Mouse (Mus musculus): Measurements from ENCODE around the gene Nckap5. TPM values are rescaled to one million over a fixed set of nuclear protein-coding genes. Genes with fewer than 3 reads are reported as not detected.
"Not testable (repeated sequence)": the region's sequence is repeated elsewhere in the genome, so short reads cannot be mapped to it uniquely, and the experiment has no call there.

Gene Nckap5
- polyA plus RNA-seq, 1 experiment from 2014 or later, result 0.67 TPM

DNA sequence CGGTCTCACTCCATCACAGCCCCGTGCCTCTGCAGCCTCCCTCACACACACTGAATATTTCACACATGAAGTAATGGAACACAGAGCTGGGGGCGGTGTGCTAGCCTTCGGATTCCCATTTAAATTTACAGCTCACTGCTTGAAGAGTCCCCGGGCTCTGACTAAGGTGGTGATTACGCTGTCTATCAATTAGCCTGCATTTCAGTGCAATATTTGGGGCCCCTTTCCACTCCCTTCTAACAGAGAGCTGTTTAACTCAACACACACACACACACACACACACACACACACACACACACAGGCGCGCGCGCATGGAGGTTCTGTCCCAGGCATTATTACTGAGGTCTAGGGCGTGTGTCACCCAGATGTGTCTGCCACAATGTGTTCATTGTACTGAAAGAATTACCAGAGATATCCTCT lies 31.2 kb downstream of the Nckap5 start:
- H3K9ac ChIP-seq (ENCODE audit: low read depth, low read length), result no peak overlapping the region
- no peaks in the 10 kb centered on the region for H3K4me1 ChIP-seq (replicated peaks; ENCODE audit: control insufficient read depth, insufficient read depth, low read length)
- H3K27ac ChIP-seq (ENCODE audit: low read depth, low read length), result no peak overlapping the region
- H3K9me3 ChIP-seq (ENCODE audit: control insufficient read depth, low read length), result no peaks in the 10 kb centered on the region
- ATAC-seq (replicated peaks; ENCODE audit: low FRiP score), result no peak
- H3K4me3 ChIP-seq (ENCODE audit: low read depth, low read length), result no peak overlapping the region
- WGBS, result 75% methylated on average over 11 of the region's 11 CpGs
- H3K36me3 ChIP-seq (ENCODE audit: control insufficient read depth, insufficient read depth, low read length), result no peaks in the 10 kb centered on the region
- H3K27me3 ChIP-seq (replicated peaks; ENCODE audit: control insufficient read depth, insufficient read depth, low read length), result no peaks in the 10 kb centered on the region
- H3K4me2 ChIP-seq, result no peak overlapping the region
- no peak for DNase-seq (ENCODE audit: low spot score)

DNA sequence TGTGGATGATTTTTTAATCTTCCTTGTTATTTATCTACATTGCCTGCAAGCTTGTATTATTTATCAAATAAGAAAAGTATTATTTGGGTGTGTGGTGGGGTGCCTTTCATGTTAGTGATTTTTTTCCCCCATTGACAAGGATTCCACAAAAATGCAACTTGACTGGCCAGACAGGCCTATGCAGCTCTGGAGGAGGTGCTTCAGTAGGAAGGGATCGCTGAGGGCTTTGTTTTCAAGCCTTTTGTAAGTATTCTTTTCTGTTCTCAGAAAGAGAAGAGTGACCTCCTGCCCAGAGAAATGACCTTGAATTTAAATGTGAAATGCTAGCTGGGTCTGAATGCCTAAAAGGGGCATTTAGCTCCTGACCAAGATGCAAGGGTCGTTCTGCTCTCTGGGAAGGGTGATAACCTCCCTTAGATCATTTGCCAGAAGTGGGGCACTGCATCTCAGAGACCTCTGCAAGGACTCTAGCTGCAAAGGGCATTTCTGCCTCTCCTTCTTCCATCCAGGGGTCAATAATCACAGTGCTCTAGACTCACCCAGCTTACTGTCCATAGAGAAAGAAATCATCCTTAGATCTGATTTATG lies 50.2 kb downstream of the Nckap5 start:
- H3K4me1 ChIP-seq (replicated peaks; ENCODE audit: control insufficient read depth, insufficient read depth, low read length); H3K9ac ChIP-seq (ENCODE audit: low read depth, low read length); H3K27me3 ChIP-seq (replicated peaks; ENCODE audit: control insufficient read depth, insufficient read depth, low read length); H3K36me3 ChIP-seq (ENCODE audit: control insufficient read depth, insufficient read depth, low read length); ATAC-seq (replicated peaks; ENCODE audit: low FRiP score); H3K9me3 ChIP-seq (ENCODE audit: control insufficient read depth, low read length); DNase-seq (ENCODE audit: low spot score); H3K4me2 ChIP-seq; H3K4me3 ChIP-seq (ENCODE audit: low read depth, low read length); H3K27ac ChIP-seq (ENCODE audit: low read depth, low read length): not testable (repeated sequence)
- WGBS, result no CpG with 5 or more reads among the region's 2 CpGs

- not testable (repeated sequence) for H3K4me1 ChIP-seq (replicated peaks; ENCODE audit: control insufficient read depth, insufficient read depth, low read length); H3K9me3 ChIP-seq (ENCODE audit: control insufficient read depth, low read length); ATAC-seq (replicated peaks; ENCODE audit: low FRiP score); DNase-seq (ENCODE audit: low spot score); H3K27ac ChIP-seq (ENCODE audit: low read depth, low read length); H3K36me3 ChIP-seq (ENCODE audit: control insufficient read depth, insufficient read depth, low read length); H3K4me3 ChIP-seq (ENCODE audit: low read depth, low read length); H3K4me2 ChIP-seq; H3K27me3 ChIP-seq (replicated peaks; ENCODE audit: control insufficient read depth, insufficient read depth, low read length); H3K9ac ChIP-seq (ENCODE audit: low read depth, low read length)
- no CpG with 5 or more reads among the region's 6 CpGs for WGBS
These were observed 56.7 kb downstream of the Nckap5 start for GRCm38 (mm10) chr1:126773947-126774346.

- H3K9me3 ChIP-seq (ENCODE audit: control insufficient read depth, low read length), result no peaks in the 10 kb centered on the region
- no peaks in the 10 kb centered on the region for H3K27me3 ChIP-seq (replicated peaks; ENCODE audit: control insufficient read depth, insufficient read depth, low read length)
- 85% methylated on average over 1 of the region's 1 CpGs for WGBS
These were observed 63.6 kb downstream of the Nckap5 start for GRCm38 (mm10) chr1:126766971-126767370.

DNA sequence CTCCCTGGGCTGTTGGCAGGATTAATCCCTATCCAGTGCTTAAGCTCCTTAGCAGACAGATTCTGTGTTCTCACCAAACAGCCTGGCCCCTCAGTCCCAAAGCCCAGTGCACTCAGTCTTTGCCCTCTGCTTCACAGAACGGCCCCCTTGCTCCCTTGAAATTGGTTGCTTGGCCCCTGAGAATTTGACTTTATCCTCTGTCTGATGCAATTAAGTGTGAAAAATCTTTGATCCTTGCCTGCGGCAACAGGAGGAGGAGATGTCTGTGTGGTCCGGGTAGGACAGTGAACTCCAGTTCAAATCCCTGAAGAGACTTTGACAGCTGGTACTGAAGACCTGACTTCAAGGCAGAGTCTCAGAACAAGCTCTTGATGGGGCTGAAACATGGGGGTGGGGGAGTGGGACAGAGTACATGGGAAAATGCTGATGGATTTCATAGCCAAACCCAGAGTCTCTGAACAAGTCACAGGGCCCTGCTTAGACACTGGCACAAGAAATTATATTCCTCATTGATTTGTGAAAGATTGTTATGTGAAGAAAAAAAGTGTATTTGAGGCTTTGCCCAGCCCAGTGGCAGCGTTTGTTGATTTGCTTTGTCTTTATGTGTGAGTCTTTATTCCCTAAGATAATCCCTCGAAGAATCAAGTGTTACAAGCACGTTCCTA lies 65.0 kb downstream of the Nckap5 start:
- no peaks in the 10 kb centered on the region for H3K36me3 ChIP-seq (ENCODE audit: control insufficient read depth, insufficient read depth, low read length)
- H3K9me3 ChIP-seq (ENCODE audit: control insufficient read depth, low read length), result no peaks in the 10 kb centered on the region
- ATAC-seq (replicated peaks; ENCODE audit: low FRiP score) (no peak), DNase-seq (ENCODE audit: low spot score) (no peak)
- no peak overlapping the region for H3K4me2 ChIP-seq
- no peaks in the 10 kb centered on the region for H3K4me1 ChIP-seq (replicated peaks; ENCODE audit: control insufficient read depth, insufficient read depth, low read length)
- H3K4me3 ChIP-seq (ENCODE audit: low read depth, low read length), result no peak overlapping the region
- no peak overlapping the region for H3K27ac ChIP-seq (ENCODE audit: low read depth, low read length)
- WGBS, result 56% methylated on average over 6 of the region's 6 CpGs
- no peaks in the 10 kb centered on the region for H3K27me3 ChIP-seq (replicated peaks; ENCODE audit: control insufficient read depth, insufficient read depth, low read length)
- no peak overlapping the region for H3K9ac ChIP-seq (ENCODE audit: low read depth, low read length)

More at GRCm38 (mm10) chr1:126766971-126767370, 63.6 kb downstream of the Nckap5 start:
- H3K27ac ChIP-seq (ENCODE audit: low read depth, low read length), result no peak overlapping the region
- no peak for ATAC-seq (replicated peaks; ENCODE audit: low FRiP score)
- H3K4me2 ChIP-seq, result no peak overlapping the region
- no peaks in the 10 kb centered on the region for H3K4me1 ChIP-seq (replicated peaks; ENCODE audit: control insufficient read depth, insufficient read depth, low read length)
- H3K4me3 ChIP-seq (ENCODE audit: low read depth, low read length), result no peak overlapping the region
- no peak for DNase-seq (ENCODE audit: low spot score)
- no peaks in the 10 kb centered on the region for H3K36me3 ChIP-seq (ENCODE audit: control insufficient read depth, insufficient read depth, low read length)
- H3K9ac ChIP-seq (ENCODE audit: low read depth, low read length), result no peak overlapping the region

GRCm38 (mm10) chr1:126764201-126764600 lies 66.4 kb downstream of the Nckap5 start:
- 59% methylated on average over 3 of the region's 3 CpGs for WGBS
- ATAC-seq (replicated peaks; ENCODE audit: low FRiP score), result no peak
- no peak overlapping the region for H3K9ac ChIP-seq (ENCODE audit: low read depth, low read length)

GRCm38 (mm10) chr1:126763192-126763591 lies 67.4 kb downstream of the Nckap5 start:
- Histone ChIP-seq H3K9me3 (ENCODE audit: control insufficient read depth, low read length) (no peaks in the 10 kb centered on the region), H3K4me2 (no peak overlapping the region), H3K27ac (ENCODE audit: low read depth, low read length) (no peak overlapping the region), H3K4me3 (ENCODE audit: low read depth, low read length) (no peak overlapping the region), H3K4me1 (replicated peaks; ENCODE audit: control insufficient read depth, insufficient read depth, low read length) (no peaks in the 10 kb centered on the region), H3K9ac (ENCODE audit: low read depth, low read length) (no peak overlapping the region), H3K27me3 (replicated peaks; ENCODE audit: control insufficient read depth, insufficient read depth, low read length) (no peaks in the 10 kb centered on the region), H3K36me3 (ENCODE audit: control insufficient read depth, insufficient read depth, low read length) (no peaks in the 10 kb centered on the region)
- ATAC-seq (replicated peaks; ENCODE audit: low FRiP score), result no peak
- 81% methylated on average over 2 of the region's 2 CpGs for WGBS
- DNase-seq (ENCODE audit: low spot score), result no peak

More at GRCm38 (mm10) chr1:126764201-126764600, 66.4 kb downstream of the Nckap5 start:
- no peaks in the 10 kb centered on the region for H3K9me3 ChIP-seq (ENCODE audit: control insufficient read depth, low read length)
- no peaks in the 10 kb centered on the region for H3K4me1 ChIP-seq (replicated peaks; ENCODE audit: control insufficient read depth, insufficient read depth, low read length)
- H3K27me3 ChIP-seq (replicated peaks; ENCODE audit: control insufficient read depth, insufficient read depth, low read length), result no peaks in the 10 kb centered on the region
- DNase-seq (ENCODE audit: low spot score), result no peak
- no peak overlapping the region for H3K27ac ChIP-seq (ENCODE audit: low read depth, low read length)
- no peak overlapping the region for H3K4me2 ChIP-seq
- no peaks in the 10 kb centered on the region for H3K36me3 ChIP-seq (ENCODE audit: control insufficient read depth, insufficient read depth, low read length)
- H3K4me3 ChIP-seq (ENCODE audit: low read depth, low read length), result no peak overlapping the region

DNA sequence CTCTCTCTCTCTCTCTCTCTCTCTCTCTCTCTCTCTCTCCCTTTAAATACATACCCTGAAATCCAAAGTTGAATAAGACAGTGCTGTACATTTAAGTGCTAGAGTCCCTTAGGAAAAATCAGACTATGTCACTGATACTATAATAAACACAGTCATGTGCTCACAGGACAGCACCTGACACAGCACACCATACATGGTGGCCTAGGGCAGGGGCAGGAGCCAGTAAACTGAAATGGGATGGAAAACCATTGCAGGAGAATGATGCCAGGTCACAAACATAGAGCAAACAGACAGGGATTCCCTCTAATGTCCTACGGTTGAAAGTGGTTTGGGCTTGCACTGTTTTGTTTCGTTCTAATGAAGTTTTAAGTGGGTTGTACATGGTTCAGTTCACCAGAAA lies 70.2 kb downstream of the Nckap5 start:
- H3K4me1 ChIP-seq (replicated peaks; ENCODE audit: control insufficient read depth, insufficient read depth, low read length), result no peaks in the 10 kb centered on the region
- no peaks in the 10 kb centered on the region for H3K36me3 ChIP-seq (ENCODE audit: control insufficient read depth, insufficient read depth, low read length)
- H3K9ac ChIP-seq (ENCODE audit: low read depth, low read length), result no peak overlapping the region
- no peak for DNase-seq (ENCODE audit: low spot score)
- H3K27me3 ChIP-seq (replicated peaks; ENCODE audit: control insufficient read depth, insufficient read depth, low read length), result no peaks in the 10 kb centered on the region
- H3K27ac ChIP-seq (ENCODE audit: low read depth, low read length), result no peak overlapping the region
- H3K4me2 ChIP-seq, result no peak overlapping the region
- 71% methylated on average over 2 of the region's 2 CpGs for WGBS
- no peak for ATAC-seq (replicated peaks; ENCODE audit: low FRiP score)
- H3K4me3 ChIP-seq (ENCODE audit: low read depth, low read length), result no peak overlapping the region
- H3K9me3 ChIP-seq (ENCODE audit: control insufficient read depth, low read length), result no peaks in the 10 kb centered on the region

DNA sequence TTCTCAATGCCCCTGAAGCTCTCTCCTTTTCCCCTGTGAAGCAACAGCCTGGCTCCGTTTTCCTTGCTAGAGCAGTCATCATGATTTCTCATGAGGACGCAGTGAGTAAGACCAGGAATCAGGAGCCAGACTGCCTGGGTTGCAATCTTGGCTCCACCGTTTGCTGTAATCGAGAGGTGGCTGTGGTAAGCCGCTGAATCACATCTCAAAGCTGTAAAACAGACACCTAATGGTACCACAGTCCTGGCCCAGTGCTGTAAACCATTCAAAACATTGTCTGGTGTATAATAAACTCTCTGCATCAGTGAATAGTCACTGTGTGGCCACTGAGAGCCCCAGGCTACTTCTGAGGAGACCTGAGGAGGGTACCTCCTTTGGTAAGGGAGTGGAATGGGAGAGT lies 74.9 kb downstream of the Nckap5 start:
- Histone ChIP-seq H3K4me1 (replicated peaks; ENCODE audit: control insufficient read depth, insufficient read depth, low read length) (no peaks in the 10 kb centered on the region), H3K9ac (ENCODE audit: low read depth, low read length) (no peak overlapping the region), H3K9me3 (ENCODE audit: control insufficient read depth, low read length) (no peaks in the 10 kb centered on the region), H3K27ac (ENCODE audit: low read depth, low read length) (no peak overlapping the region), H3K4me2 (no peak overlapping the region), H3K4me3 (ENCODE audit: low read depth, low read length) (no peak overlapping the region), H3K27me3 (replicated peaks; ENCODE audit: control insufficient read depth, insufficient read depth, low read length) (no peaks in the 10 kb centered on the region), H3K36me3 (ENCODE audit: control insufficient read depth, insufficient read depth, low read length) (no peaks in the 10 kb centered on the region)
- ATAC-seq (replicated peaks; ENCODE audit: low FRiP score) (no peak), DNase-seq (ENCODE audit: low spot score) (no peak)
- WGBS, result 69% methylated on average over 5 of the region's 5 CpGs
